Mouse (Mus musculus): ENCODE measurements around the gene Mybphl. TPM values are rescaled to one million over a fixed set of nuclear protein-coding genes. Genes with fewer than 3 reads are reported as not detected.

The Mybphl gene
- not detected in 2 replicates for polyA plus RNA-seq (2015; fragmentation: Nextera tagmentation; extraction: Ambion mirVana)

DNA sequence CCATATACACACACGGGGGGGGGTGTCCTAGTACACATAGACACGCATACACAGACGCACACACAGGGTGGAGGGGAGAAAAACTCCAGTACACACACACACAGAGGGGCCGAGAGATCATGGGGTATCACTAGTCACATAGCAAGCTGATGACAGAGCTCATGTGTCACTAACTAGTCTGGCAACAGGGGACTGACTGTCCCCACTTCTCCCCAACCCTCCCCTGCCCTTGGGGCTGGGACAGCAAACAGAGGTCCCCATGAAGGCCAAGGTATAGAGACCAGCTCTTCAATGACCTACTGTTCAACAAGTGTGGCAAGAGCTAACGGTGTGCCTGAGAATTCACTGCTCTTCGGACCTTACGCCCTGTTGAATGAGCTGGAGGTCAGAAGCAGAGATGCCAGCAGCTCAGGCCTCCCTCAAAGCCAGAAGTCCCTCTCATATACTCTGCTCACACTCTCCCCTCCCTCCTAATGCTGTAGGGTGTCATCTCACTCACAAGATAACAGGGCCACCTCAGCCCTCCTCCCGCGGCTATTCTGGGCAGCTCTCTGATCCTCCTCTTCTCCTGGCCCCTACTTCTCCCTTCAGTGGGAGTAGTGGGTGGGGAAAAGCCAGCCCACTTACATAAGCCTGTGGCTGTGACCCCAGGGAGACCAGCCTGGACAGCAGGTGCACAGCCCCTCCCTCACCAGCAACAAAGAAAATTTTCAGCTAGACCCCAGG is at the start of gene Mybphl:
TSS of gene Mybphl (plus strand) at position 642 of the 726 bp plus-strand sequence.

DNA sequence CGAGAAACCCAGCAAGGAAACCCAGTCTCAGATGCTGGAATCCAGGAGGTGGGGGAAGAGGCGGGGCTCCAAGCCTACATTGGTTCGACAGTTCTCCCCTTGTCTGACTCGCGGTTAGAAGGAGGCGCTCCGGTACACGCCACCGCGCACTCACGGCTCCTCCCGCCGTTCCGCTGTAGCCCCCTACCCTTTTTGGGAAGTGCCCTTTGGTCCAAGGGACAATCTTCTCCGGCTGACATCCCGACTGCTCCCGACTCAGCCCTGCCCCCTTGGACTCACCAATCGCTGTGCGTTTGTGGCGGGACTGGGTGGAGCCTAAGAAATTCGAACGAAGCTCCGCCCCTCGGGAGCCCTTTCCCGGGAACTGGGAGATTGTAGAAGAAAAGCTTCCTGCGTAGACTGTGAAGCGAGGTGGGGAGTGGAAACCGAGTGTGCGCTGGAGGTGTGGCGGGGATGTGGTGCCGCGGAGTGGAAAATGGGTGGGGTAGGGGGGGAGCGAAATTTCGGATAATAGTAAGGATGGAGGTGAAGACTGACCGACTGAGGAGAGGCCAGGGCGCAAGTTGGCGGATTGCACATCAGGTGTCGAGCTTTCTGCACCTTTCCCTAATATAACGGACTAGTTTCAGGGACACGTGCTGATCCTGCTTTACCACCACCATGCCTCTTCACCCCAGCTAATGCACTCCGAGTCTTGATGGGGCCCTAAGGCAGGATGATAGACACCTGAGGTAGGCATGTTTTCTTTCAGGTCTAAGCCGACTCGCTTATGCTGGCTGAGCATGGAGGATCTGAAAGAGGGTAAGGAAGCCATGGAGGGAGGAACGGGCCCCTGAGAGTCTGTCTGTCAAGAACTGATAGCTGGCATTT is 19.0 kb downstream of the Mybphl start, which contains the start of gene Psrc1:
TSS of gene Psrc1 (plus strand) at position 355 of the 870 bp plus-strand sequence.

GRCm38 (mm10) chr3:108414857-108415830 is 50.4 kb downstream of the Mybphl start, which contains the start of gene Celsr2:
Celsr2 (minus strand) TSS chr3:108415552.

Other genes starting within 250 kb of the Mybphl start
- 98.7 and 117 TPM in 2 replicates for gene Gnai3, start 218.8 kb upstream of the Mybphl start, polyA plus RNA-seq (2015; fragmentation: Nextera tagmentation; extraction: Ambion mirVana)
- gene Gpr61, start 210.0 kb upstream of the Mybphl start, polyA plus RNA-seq (2015; fragmentation: Nextera tagmentation; extraction: Ambion mirVana) = 0.06 TPM in 1 of 2 replicates, not detected in the other
- gene Amigo1, start 178.6 kb upstream of the Mybphl start, polyA plus RNA-seq (2015; fragmentation: Nextera tagmentation; extraction: Ambion mirVana) = 2.7 and 3.2 TPM in 2 replicates
- 3.2 and 4.2 TPM in 2 replicates for gene Cyb561d1, start 163.7 kb upstream of the Mybphl start, polyA plus RNA-seq (2015; fragmentation: Nextera tagmentation; extraction: Ambion mirVana)
- gene Atxn7l2, start 154.0 kb upstream of the Mybphl start, polyA plus RNA-seq (2015; fragmentation: Nextera tagmentation; extraction: Ambion mirVana) = 3.8 and 4.5 TPM in 2 replicates
- 0.05 TPM in 2 replicates for gene Sypl2, start 138.3 kb upstream of the Mybphl start, polyA plus RNA-seq (2015; fragmentation: Nextera tagmentation; extraction: Ambion mirVana)
- 187 and 210 TPM in 2 replicates for gene Psma5, start 108.0 kb upstream of the Mybphl start, polyA plus RNA-seq (2015; fragmentation: Nextera tagmentation; extraction: Ambion mirVana)
- gene Sort1, start 80.8 kb upstream of the Mybphl start, polyA plus RNA-seq (2015; fragmentation: Nextera tagmentation; extraction: Ambion mirVana) = 7.2 and 8.6 TPM in 2 replicates
- 7.8 and 9.2 TPM in 2 replicates for gene Psrc1, start 18.9 kb downstream of the Mybphl start, polyA plus RNA-seq (2015; fragmentation: Nextera tagmentation; extraction: Ambion mirVana)
- 0.73 and 1.7 TPM in 2 replicates for gene Celsr2, start 50.6 kb downstream of the Mybphl start, polyA plus RNA-seq (2015; fragmentation: Nextera tagmentation; extraction: Ambion mirVana)
- 76.3 and 84.8 TPM in 2 replicates for gene Sars, start 80.3 kb downstream of the Mybphl start, polyA plus RNA-seq (2015; fragmentation: Nextera tagmentation; extraction: Ambion mirVana)
- not detected in 2 replicates for gene 1700013F07Rik, start 169.2 kb downstream of the Mybphl start, polyA plus RNA-seq (2015; fragmentation: Nextera tagmentation; extraction: Ambion mirVana)
- 0.19 and 0.35 TPM in 2 replicates for gene 5330417C22Rik, start 171.6 kb downstream of the Mybphl start, polyA plus RNA-seq (2015; fragmentation: Nextera tagmentation; extraction: Ambion mirVana)
- gene Tmem167b, start 197.6 kb downstream of the Mybphl start, polyA plus RNA-seq (2015; fragmentation: Nextera tagmentation; extraction: Ambion mirVana) = 32.6 and 37.2 TPM in 2 replicates
- gene Taf13, start 206.8 kb downstream of the Mybphl start, polyA plus RNA-seq (2015; fragmentation: Nextera tagmentation; extraction: Ambion mirVana) = 40.6 and 48.9 TPM in 2 replicates
- 5.8 and 8.9 TPM in 2 replicates for gene Wdr47, start 226.4 kb downstream of the Mybphl start, polyA plus RNA-seq (2015; fragmentation: Nextera tagmentation; extraction: Ambion mirVana)